Mouse (Mus musculus) myocyte (in vitro differentiated cells): ENCODE data around the gene Asic2.

ENCODE experiments used
- MYOG ChIP-seq, 3 experiments: IDR thresholded peaks; one replicate each; pipeline ENCODE4 v1.6.1; 2011; ENCODE audit warnings: control low read depth in 2 of 3, low read depth in 2 of 3, mild to moderate bottlenecking in 2 of 3; ENCODE audit not compliant: insufficient read length in 2 of 3, control insufficient read depth in 1 of 3, insufficient read depth in 1 of 3
- POLR2A ChIP-seq: IDR thresholded peaks from one replicate; pipeline ENCODE4 v1.6.1; 2011; ENCODE audit warnings: low read depth, mild to moderate bottlenecking, control low read depth, moderate library complexity; ENCODE audit not compliant: insufficient read length
- TCF3 ChIP-seq: IDR thresholded peaks from one replicate; pipeline ENCODE4 v1.6.1; 2011; ENCODE audit warnings: low read depth, control low read depth; ENCODE audit not compliant: insufficient read length
- USF1 ChIP-seq: IDR thresholded peaks from one replicate; pipeline ENCODE4 v1.6.1; 2011; ENCODE audit warnings: low read depth, mild to moderate bottlenecking, control low read depth, moderate library complexity

DNA sequence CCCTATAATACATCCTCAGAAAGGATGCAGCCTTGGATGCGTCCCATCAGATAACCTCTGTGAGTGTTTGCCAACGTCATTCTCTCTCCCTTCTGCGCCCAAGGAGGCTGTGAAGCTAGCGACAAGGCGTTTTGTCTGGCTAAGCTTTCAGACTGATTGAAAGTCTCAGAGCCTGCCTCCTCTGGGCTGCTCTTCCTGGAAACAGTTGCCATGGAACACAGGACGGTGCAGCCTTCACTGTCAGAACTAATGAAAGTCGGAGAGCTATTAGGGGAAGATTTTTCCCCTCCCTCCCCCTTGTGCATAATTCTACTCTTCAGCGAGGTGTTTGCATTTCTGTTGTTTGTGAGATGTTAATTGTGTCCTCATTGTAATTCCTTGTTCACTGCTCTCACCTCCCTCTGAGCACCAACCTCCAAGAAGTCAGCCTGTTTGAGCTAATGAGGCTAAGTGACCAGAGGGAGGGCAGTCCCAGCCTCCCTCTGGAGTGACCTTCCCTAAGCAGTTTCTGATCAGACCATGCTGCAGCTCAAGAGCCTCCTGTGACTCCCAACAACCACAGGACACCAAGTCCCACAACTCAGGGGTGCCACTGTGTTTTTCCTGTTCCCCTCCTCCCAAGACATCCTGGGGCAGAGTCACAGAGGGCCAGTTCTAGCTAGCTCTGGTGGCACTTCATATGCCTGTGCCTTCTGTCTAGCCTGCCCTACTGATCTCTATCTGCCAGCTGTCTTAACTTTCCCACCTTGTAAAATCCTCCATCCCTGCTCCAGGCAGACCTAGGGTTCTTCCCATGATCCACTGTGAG is 70.5 kb downstream of the Asic2 start:
- TF ChIP-seq USF1 (no peak), POLR2A (no peak), MYOG (IDR thresholded peaks at IDR 0.05; ENCODE audit: control insufficient read depth in 1 of 3, insufficient read depth in 1 of 3, insufficient read length in 2 of 3, low read depth in 2 of 3) (no peak), TCF3 (no peak)
